Mouse (Mus musculus) left cerebral cortex, postnatal 25 days (tissue): ENCODE results near the gene Gprc5b. TPM values are rescaled to one million over a fixed set of nuclear protein-coding genes. Genes with fewer than 3 reads are reported as not detected.
A peak's percentile ranks its signal among the peaks of the same experiment; 100 is the strongest.

Experiments used
- DNase-seq, 2 experiments: peaks; one replicate each; pipeline ENCODE4 v3.0.0; 2022; ENCODE audit warnings: low spot score in 2 of 2, mixed read lengths in 1 of 2
- intact Hi-C: fragments of 180-260 bp; cut with DNase I; formaldehyde crosslinking; loops from one replicate; pipeline ENCODE4 v1.15.1; 2025
- total RNA-seq, 2 experiments: library from RNA; stranded (reverse); gene quantifications; 2 replicates each; pipeline ENCODE4 v1.2.3; 2021

The Gprc5b gene
- total RNA-seq, 2 experiments from 2014 or later, result 98.0 to 99.8 TPM

GRCm38 (mm10) chr7:118927279-118927678, 67.7 kb downstream of the Gprc5b start:
- intact Hi-C loops, result loop anchor here (5.0 kb wide), 1 partner anchor 55 kb away; no protein-coding TSS in a partner anchor
- no peak for DNase-seq

- peak in 1 of 2 experiments; percentile 28 for DNase-seq
- intact Hi-C loops, result loop anchor here (5.0 kb wide), 1 partner anchor 56 kb away; no protein-coding TSS in a partner anchor
Observed at GRCm38 (mm10) chr7:118926516-118927260, 68.3 kb downstream of the Gprc5b start.

GRCm38 (mm10) chr7:118925547-118925946, 69.5 kb downstream of the Gprc5b start:
- intact Hi-C loops, result loop anchor here (5.0 kb wide), 1 partner anchor 57 kb away; no protein-coding TSS in a partner anchor
- DNase-seq, result no peak

- no peak for DNase-seq
- intact Hi-C loops, result no loop called here
Observed at GRCm38 (mm10) chr7:118922441-118923202, 72.4 kb downstream of the Gprc5b start.

Other genes with a start within 250 kb of the Gprc5b start
- 1 to 10 TPM; 3.1 to 3.5 TPM for gene Iqck, start 139.5 kb downstream of the Gprc5b start, total RNA-seq
- gene Knop1, start 139.0 kb downstream of the Gprc5b start, total RNA-seq, result 10 to 100 TPM; 26.6 to 27.5 TPM
- 1 to 10 TPM in 1 of 2 experiments, under 1 TPM in 1; 0.46 to 1.3 TPM for gene Gpr139, start 189.4 kb upstream of the Gprc5b start, total RNA-seq